Mouse (Mus musculus) embryonic fibroblast, embryonic 13.5 days (primary cell): Measurements from ENCODE around the gene Plcg1.
A peak's percentile ranks its signal among the peaks of the same experiment; 100 is the strongest.

ENCODE experiments used
- CTCF ChIP-seq: IDR thresholded peaks from 2 replicates; pipeline ENCODE4 v1.5.1; 2011; ENCODE audit warnings: mild to moderate bottlenecking, control low read depth, low read length, moderate library complexity, borderline replicate concordance; ENCODE audit not compliant: insufficient read depth
- POLR2A ChIP-seq: IDR thresholded peaks from 2 replicates; pipeline ENCODE4 v1.6.1; 2011; ENCODE audit warnings: low read depth, mild to moderate bottlenecking, control low read depth, low read length, moderate library complexity

GRCm38 (mm10) chr2:160731117-160731838, at the start of gene Plcg1:
- TF ChIP-seq POLR2A, result peak; percentile 63
- TF ChIP-seq CTCF, result no peak
